Mouse (Mus musculus) frontal cortex, postnatal 25 days (tissue): ENCODE results near the gene Idh2.

ENCODE experiments used
- DNase-seq, 2 experiments: peaks; one replicate each; pipeline ENCODE4 v3.0.0; 2022; ENCODE audit warnings: low spot score in 2 of 2

The Idh2 gene

GRCm38 (mm10) chr7:80123115-80123514 lies 7.9 kb upstream of the Idh2 start:
- DNase-seq, result no peak

DNA sequence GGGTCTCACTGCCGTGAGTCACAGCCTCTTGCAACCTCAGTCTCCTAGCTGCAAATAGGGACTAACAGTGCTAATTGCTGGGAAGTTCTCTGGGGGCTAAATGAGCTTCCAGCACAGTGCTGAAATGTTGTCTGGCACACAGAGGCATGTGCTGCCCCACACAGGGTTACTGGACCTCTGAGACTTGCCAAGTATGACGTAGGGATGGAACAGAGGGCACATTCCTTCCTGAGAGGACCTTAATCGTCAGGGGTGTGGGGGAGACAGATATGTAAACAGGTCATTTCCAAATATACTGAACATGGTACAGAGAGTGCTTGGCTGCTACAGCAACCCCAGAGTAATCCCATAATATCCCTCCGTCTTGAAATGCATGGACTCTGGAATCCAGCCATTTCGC lies 5.9 kb upstream of the Idh2 start:
- no peak for DNase-seq

GRCm38 (mm10) chr7:80119198-80119597 lies 4.0 kb upstream of the Idh2 start:
- DNase-seq, result no peak

GRCm38 (mm10) chr7:80116158-80116557 lies 966 bp upstream of the Idh2 start:
- DNase-seq, result no peak

GRCm38 (mm10) chr7:80114451-80115223 lies 555 bp downstream of the Idh2 start:
- peak in 1 of 2 experiments; percentile 25 for DNase-seq

- DNase-seq, result no peak
Observed at GRCm38 (mm10) chr7:80113989-80114388, 1.2 kb downstream of the Idh2 start.

DNA sequence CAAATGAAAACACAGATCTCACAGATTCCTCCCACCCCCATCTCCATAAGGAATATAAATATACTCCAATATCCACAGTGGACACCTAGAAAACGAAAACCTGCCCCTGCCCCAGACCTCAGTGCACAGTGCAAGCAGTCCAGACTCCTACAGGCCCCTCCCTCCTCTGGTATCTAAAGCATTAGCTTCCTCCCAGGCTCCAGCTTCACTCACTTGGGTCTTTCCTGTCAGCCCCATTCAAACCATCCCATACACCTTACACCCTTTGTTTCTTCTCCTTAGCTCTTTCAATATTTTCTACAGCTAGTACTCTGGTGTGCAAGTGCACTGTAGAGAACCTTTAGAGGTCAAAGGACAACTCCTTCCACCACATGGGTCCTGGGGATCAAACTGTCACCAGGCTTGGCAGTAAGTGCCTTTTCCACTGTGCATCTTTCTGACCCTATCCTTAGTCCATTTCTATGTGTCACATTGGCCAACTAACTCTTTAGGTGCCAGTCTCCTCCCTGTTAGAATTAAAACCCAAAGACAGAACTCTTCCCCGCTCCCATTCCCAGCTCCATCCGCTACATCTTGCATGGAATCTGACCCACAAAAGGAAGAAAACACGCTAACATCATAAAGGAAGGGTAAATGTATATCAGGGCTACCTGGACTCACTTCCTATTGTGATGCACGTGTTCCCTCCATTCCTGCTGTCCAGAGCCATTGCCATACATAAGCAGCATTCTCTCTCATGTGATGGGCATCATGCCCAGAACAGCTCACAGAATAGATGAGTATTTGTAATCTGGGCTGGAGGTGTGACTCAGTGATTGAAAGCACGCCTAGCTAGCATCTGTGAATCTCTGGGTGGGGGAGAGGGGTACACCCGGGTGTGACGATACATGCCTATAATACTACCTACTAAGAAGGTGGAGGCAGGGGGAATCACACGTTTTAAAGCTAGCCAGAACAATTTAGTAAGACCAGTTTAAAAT lies 3.8 kb downstream of the Idh2 start:
- no peak for DNase-seq

- no peak for DNase-seq
Observed at GRCm38 (mm10) chr7:80106441-80106840, 8.8 kb downstream of the Idh2 start.

GRCm38 (mm10) chr7:80105637-80106390 lies 9.4 kb downstream of the Idh2 start:
- DNase-seq, result no peak

- no peak for DNase-seq
Observed at GRCm38 (mm10) chr7:80103335-80103734, 11.9 kb downstream of the Idh2 start.

DNA sequence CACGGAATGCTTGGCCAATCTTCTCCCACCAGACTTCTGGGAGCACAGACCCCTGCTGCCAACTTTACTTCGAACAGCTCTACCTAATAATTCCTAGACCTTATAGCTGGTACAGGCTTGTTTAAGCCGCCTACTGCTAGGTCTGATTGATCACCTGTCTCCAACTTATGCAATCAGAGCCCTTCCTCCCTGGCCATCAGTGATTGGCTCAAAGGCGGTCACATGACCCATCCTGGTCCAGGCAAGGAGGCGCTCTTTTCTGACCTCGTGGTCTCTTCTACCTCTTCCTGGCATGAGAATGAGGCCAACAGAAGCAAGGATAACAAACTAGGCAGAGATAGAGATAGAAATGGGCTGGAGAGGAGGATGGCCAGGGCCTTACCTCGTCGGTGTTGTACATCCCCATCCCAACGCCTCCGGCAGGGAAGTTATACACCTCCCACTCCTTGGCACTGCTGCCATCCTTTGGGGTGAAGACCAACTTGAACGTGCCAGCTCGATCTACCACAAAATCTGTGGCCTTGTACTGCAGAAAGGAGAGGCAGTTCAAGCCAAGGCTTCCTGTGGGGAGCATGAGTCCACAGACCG lies 16.7 kb downstream of the Idh2 start:
- DNase-seq, result no peak

- DNase-seq, result no peak
Observed at GRCm38 (mm10) chr7:80095598-80096309, 19.4 kb downstream of the Idh2 start.

- DNase-seq, result no peak
Observed at GRCm38 (mm10) chr7:80094481-80094880, 20.7 kb downstream of the Idh2 start.

- peak in 1 of 2 experiments; percentile 66 for DNase-seq
Observed at GRCm38 (mm10) chr7:80092351-80093046, 22.7 kb downstream of the Idh2 start.

DNA sequence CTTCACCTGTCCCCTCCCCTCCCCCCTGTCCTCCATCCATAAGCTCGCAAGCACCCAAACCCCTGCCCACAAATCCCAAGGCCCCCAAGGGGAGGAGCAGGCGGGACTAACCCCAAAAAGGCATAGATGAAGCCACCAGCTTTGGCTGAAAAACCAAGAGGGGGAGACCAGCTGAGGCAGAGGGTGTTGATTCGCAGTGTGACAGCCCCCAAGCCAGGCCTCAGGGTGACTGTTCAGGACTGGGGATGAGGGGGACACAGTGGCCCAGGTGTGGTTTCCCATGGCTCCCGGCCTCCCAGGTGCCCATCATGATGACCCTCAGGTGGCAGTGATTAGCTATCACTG lies 23.4 kb downstream of the Idh2 start:
- DNase-seq, result no peak

- DNase-seq, result no peak
Observed at GRCm38 (mm10) chr7:80091004-80091865, 24.0 kb downstream of the Idh2 start.

DNA sequence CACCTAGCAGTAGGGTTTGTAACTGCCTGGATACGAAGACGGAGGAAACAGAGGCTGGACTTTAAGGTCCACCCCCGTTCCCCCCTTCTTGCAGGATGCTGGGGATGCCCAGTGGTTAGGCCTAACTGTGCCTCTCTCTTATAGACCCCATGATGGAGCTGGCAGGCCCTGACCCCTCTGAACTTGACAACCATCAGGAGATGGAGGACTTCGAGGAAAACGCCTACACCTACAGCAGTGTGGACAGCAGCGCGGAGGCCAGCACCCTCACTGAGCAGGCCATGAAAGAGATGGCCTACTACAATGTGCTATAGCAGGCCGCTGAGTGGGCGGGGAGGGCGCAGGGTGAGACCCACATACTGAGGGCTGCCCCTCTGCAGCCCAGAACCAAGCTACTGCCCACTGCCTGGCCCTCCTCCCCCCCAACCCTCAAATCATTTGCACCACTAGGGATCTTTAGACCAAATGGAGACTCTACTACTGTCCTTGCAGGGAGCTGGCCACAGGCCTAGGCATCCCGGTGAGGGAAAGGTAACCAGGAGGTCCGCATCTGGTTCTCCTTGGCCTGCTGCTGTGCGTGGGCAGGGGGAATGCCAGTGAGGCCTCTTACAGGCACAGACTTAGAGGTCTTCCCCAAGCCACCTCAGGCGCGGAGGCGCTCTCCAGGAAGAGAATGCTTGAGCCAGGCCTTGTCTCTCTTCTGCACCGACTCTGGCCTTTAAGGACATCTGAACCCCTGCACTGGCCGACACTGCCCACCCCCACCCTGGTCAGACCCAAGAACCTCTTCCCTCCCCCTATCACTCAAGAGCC lies 24.8 kb downstream of the Idh2 start:
- no peak for DNase-seq

DNA sequence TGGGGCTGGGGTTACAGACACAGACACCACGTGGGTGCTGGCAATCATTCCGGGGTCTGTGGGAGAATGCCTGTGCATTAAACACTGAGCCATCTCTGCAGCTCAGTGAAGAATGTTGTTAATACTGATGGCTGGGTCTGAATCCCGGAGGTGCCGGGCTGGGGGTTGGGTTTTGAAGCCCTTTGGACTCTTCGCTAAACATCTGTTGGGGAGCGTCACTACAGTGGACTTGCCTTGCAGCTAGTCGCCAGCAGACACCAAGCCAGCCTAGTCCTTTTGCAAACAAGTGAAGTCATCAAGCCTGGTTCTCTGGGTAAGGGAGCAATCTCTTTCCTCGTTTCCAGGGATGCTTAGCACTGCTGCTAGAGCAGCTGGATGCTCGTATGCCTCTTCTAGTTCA lies 27.0 kb downstream of the Idh2 start:
- no peak for DNase-seq
